Mouse (Mus musculus): ENCODE results near the gene Ttc27. TPM values are rescaled to one million over a fixed set of nuclear protein-coding genes. Genes with fewer than 3 reads are reported as not detected.

Ttc27 gene
- polyA plus RNA-seq, 1 experiment, result 21.1 TPM

DNA sequence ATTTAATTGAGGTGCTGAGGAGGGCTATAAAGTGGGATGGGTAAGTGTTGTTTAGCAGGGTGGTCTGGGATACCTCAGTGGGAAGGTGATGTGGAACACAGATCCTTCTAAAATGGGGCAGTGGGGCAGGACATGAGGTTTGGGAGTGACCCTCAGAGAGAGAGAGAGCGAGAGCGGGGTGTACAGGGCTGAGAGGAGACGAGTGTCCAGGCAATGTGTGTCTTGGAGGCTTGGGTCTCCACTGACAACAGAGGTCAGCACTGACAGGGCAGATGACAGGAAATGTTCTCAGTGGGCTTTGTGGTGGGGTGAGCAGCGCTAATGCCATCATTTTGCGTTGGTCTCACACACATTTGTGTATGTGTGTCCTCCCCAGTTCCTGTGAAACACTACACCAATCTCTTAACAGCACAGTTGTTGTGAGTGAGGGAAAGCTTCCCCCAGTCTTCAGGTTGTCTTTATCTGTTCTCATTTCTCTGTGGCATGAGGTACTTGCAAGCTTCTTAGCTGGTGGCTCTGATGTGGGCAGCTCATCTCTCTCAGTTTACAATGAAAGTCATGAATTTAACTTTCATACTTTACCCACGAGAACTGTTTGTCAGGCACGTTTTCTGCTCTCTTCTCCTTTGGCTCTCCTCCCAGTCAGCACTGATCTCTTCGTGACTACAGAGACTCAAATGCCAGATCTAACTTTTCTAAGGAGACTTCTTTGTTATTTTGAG is 35.5 kb downstream of the Ttc27 start:
- no peak overlapping the region for H3ac ChIP-seq (ENCODE audit: control insufficient read depth, insufficient read length, low read depth)
- H3K4me3 ChIP-seq (ENCODE audit: insufficient read depth, poor library complexity, severe bottlenecking), result no peak overlapping the region
- H3K36me3 ChIP-seq (ENCODE audit: control insufficient read depth, insufficient read depth), result peaks cover 25% of the 10 kb centered on the region
- no peaks in the 10 kb centered on the region for H3K27me3 ChIP-seq (ENCODE audit: control insufficient read depth, insufficient read depth, insufficient read length)
- no peaks in the 10 kb centered on the region for H3K79me3 ChIP-seq (ENCODE audit: low read depth)
- H3K79me2 ChIP-seq (ENCODE audit: control insufficient read depth, insufficient read depth), result no peaks in the 10 kb centered on the region
- TF ChIP-seq USF1 (IDR thresholded peaks at IDR 0.05; ENCODE audit: low read depth) (no peak), CEBPB (IDR thresholded peaks at IDR 0.05; ENCODE audit: low read depth) (no peak), MYOD1 (IDR thresholded peaks at IDR 0.05; ENCODE audit: control insufficient read depth, insufficient read length, low read depth) (no peak)

- H3K4me3 ChIP-seq (ENCODE audit: insufficient read depth, poor library complexity, severe bottlenecking), result no peak overlapping the region
Observed at GRCm38 (mm10) chr17:74753628-74754104, 36.1 kb downstream of the Ttc27 start.

DNA sequence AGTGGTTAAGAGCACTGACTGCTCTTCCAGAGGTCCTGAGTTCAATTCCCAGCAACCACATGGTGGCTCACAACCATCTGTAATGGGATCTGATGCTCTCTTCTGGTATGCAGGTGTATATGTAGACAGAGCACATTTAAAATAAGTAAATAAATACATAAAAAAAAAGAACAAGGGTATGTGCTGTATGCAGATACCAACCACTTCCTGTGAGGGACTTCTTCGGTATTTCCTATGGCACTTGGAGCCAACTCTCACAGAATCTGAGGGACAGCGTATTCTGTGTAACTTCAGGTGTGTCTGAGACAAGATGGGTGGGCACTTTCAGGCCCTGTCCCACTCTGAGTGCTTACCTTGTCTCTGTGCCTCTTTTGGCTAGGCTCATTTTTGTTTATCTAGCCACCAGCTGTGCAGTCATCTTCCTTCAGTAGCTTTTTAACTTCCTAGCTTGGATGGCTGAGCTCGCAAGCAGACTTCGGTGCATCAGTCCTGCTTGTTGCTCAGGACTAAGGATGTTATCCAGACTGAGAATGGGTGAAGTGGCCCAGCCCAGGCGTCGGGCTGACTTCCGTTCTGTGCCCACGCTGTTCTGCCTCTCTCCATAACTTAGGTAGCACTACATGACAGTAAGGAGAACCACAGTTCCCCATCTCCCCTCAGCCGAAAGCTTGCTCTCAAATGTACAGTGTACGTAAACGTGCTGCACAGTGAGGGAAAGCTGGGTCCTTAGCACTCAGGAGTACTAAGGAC is 37.0 kb downstream of the Ttc27 start:
- Histone ChIP-seq H3K27me3 (ENCODE audit: control insufficient read depth, insufficient read depth, insufficient read length) (no peaks in the 10 kb centered on the region), H3K79me3 (ENCODE audit: low read depth) (no peaks in the 10 kb centered on the region), H3K36me3 (ENCODE audit: control insufficient read depth, insufficient read depth) (peaks cover 17% of the 10 kb centered on the region), H3ac (ENCODE audit: control insufficient read depth, insufficient read length, low read depth) (no peak overlapping the region), H3K4me3 (ENCODE audit: insufficient read depth, poor library complexity, severe bottlenecking) (no peak overlapping the region), H3K79me2 (ENCODE audit: control insufficient read depth, insufficient read depth) (no peaks in the 10 kb centered on the region)
- TF ChIP-seq MAX (IDR thresholded peaks at IDR 0.05) (no peak), CTCF (IDR thresholded peaks at IDR 0.05; ENCODE audit: control insufficient read depth, insufficient read depth, insufficient read length) (no peak)

More at GRCm38 (mm10) chr17:74753628-74754104, 36.1 kb downstream of the Ttc27 start:
- no peak for TF ChIP-seq MYOD1 (IDR thresholded peaks at IDR 0.05; ENCODE audit: control insufficient read depth, insufficient read length, low read depth)
- TF ChIP-seq MYOG (IDR thresholded peaks at IDR 0.05; ENCODE audit: control insufficient read depth, extremely low read depth, insufficient read length), result no peak
- no peak for TF ChIP-seq MAX (IDR thresholded peaks at IDR 0.05)
- TF ChIP-seq FOSL1 (IDR thresholded peaks at IDR 0.05; ENCODE audit: insufficient read depth, low read length, poor library complexity, severe bottlenecking), result no peak
- TF ChIP-seq CEBPB (IDR thresholded peaks at IDR 0.05; ENCODE audit: low read depth), result no peak
- TF ChIP-seq CTCF (IDR thresholded peaks at IDR 0.05; ENCODE audit: control insufficient read depth, insufficient read depth, insufficient read length), result no peak
- no peak for TF ChIP-seq USF1 (IDR thresholded peaks at IDR 0.05; ENCODE audit: low read depth)
- Histone ChIP-seq H3K27me3 (ENCODE audit: control insufficient read depth, insufficient read depth, insufficient read length) (no peaks in the 10 kb centered on the region), H3K36me3 (ENCODE audit: control insufficient read depth, insufficient read depth) (peaks cover 23% of the 10 kb centered on the region), H3ac (ENCODE audit: control insufficient read depth, insufficient read length, low read depth) (no peak overlapping the region), H3K79me3 (ENCODE audit: low read depth) (no peaks in the 10 kb centered on the region), H3K79me2 (ENCODE audit: control insufficient read depth, insufficient read depth) (no peaks in the 10 kb centered on the region)

DNA sequence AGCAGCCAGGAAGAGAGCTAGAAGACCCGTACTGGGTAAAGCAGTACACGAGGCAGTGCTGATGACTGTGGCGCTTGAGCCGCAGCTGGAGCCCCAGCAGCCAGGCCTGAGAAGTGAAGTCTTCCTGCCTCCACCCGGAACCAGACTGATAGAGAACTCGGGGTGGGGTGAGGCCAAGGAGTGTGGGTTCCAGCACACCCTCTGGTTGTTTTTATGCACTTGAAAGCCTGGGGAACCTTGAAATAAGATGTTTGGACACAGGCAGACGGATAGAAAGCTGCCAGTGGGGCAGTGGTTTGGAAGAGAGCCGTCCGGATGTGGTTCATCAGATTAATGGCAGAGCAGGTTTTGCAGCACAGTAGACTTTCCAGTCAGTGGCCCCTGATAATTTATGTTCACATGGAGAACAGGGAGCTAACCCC is 51.9 kb downstream of the Ttc27 start:
- no peaks in the 10 kb centered on the region for H3K27me3 ChIP-seq (ENCODE audit: control insufficient read depth, insufficient read depth, insufficient read length)
- no peaks in the 10 kb centered on the region for H3K36me3 ChIP-seq (ENCODE audit: control insufficient read depth, insufficient read depth)
- no peak for TF ChIP-seq USF1 (IDR thresholded peaks at IDR 0.05; ENCODE audit: low read depth)
- no peak for TF ChIP-seq MYOG (IDR thresholded peaks at IDR 0.05; ENCODE audit: control insufficient read depth, extremely low read depth, insufficient read length)
- TF ChIP-seq FOSL1 (IDR thresholded peaks at IDR 0.05; ENCODE audit: insufficient read depth, low read length, poor library complexity, severe bottlenecking), result no peak
- no peak for TF ChIP-seq CEBPB (IDR thresholded peaks at IDR 0.05; ENCODE audit: low read depth)
- no peak for TF ChIP-seq MYOD1 (IDR thresholded peaks at IDR 0.05; ENCODE audit: control insufficient read depth, insufficient read length, low read depth)
- TF ChIP-seq CTCF (IDR thresholded peaks at IDR 0.05; ENCODE audit: control insufficient read depth, insufficient read depth, insufficient read length), result no peak
- TF ChIP-seq MAX (IDR thresholded peaks at IDR 0.05), result no peak
- no peak overlapping the region for H3K4me3 ChIP-seq (ENCODE audit: insufficient read depth, poor library complexity, severe bottlenecking)
- H3K79me3 ChIP-seq (ENCODE audit: low read depth), result no peaks in the 10 kb centered on the region
- H3ac ChIP-seq (ENCODE audit: control insufficient read depth, insufficient read length, low read depth), result no peak overlapping the region
- no peaks in the 10 kb centered on the region for H3K79me2 ChIP-seq (ENCODE audit: control insufficient read depth, insufficient read depth)

DNA sequence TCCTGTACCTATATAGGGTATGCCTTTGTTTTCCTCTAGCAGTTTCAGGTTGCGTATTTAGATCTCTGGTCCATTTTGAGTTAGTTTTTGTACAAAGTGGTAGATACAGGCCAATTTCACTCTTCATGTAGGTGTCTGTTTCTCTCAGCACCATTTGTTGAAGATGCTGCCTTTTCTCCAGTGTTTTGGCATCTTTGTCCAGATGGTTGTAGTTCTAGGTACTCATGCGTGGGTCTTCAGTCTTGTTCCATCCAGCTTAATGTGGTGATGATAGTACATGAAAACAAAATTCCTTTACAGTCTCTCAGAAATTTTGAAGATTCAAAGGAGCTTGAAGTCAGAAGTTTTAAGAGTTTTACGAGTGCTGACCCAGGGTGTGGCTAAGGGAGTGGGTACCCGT is 54.8 kb downstream of the Ttc27 start:
- H3K4me3 ChIP-seq (ENCODE audit: insufficient read depth, poor library complexity, severe bottlenecking), result no peak overlapping the region
- H3K79me2 ChIP-seq (ENCODE audit: control insufficient read depth, insufficient read depth), result no peaks in the 10 kb centered on the region
- H3ac ChIP-seq (ENCODE audit: control insufficient read depth, insufficient read length, low read depth), result no peak overlapping the region
- no peaks in the 10 kb centered on the region for H3K79me3 ChIP-seq (ENCODE audit: low read depth)
- H3K36me3 ChIP-seq (ENCODE audit: control insufficient read depth, insufficient read depth), result no peaks in the 10 kb centered on the region
- TF ChIP-seq CTCF (IDR thresholded peaks at IDR 0.05; ENCODE audit: control insufficient read depth, insufficient read depth, insufficient read length) (no peak), MYOD1 (IDR thresholded peaks at IDR 0.05; ENCODE audit: control insufficient read depth, insufficient read length, low read depth) (no peak), CEBPB (IDR thresholded peaks at IDR 0.05; ENCODE audit: low read depth) (no peak), USF1 (IDR thresholded peaks at IDR 0.05; ENCODE audit: low read depth) (no peak), MYOG (IDR thresholded peaks at IDR 0.05; ENCODE audit: control insufficient read depth, extremely low read depth, insufficient read length) (no peak), FOSL1 (IDR thresholded peaks at IDR 0.05; ENCODE audit: insufficient read depth, low read length, poor library complexity, severe bottlenecking) (no peak), MAX (IDR thresholded peaks at IDR 0.05) (no peak)
- H3K27me3 ChIP-seq (ENCODE audit: control insufficient read depth, insufficient read depth, insufficient read length), result no peaks in the 10 kb centered on the region

Measured in C2C12 (cell line).